Mouse (Mus musculus): ENCODE data around the gene Ctrb1. TPM values are rescaled to one million over a fixed set of nuclear protein-coding genes. Genes with fewer than 3 reads are reported as not detected.

Gene Ctrb1
- total and polyA plus RNA-seq, 3 experiments = not detected

- TF ChIP-seq GATA2 (IDR thresholded peaks at IDR 0.05; ENCODE audit: borderline replicate concordance, low read depth, low read length) (no peak), POLR2AphosphoS5 (IDR thresholded peaks at IDR 0.05; ENCODE audit: insufficient replicate concordance, low read depth, low read length) (no peak), GATA1 (IDR thresholded peaks at IDR 0.05; ENCODE audit: borderline replicate concordance, low read length) (no peak), CTCF (IDR thresholded peaks at IDR 0.05; ENCODE audit: low read depth, low read length) (no peak), TAL1 (conservative IDR thresholded peaks at IDR 0.05; ENCODE audit: low read depth, low read length) (no peak)
- no peak overlapping the region for H3K4me3 ChIP-seq (ENCODE audit: low read depth, low read length)
- no peak for DNase-seq (ENCODE audit: low spot score)
- peaks cover 93% of the 10 kb centered on the region for H3K27me3 ChIP-seq (ENCODE audit: insufficient read depth, low read length)
- no peaks in the 10 kb centered on the region for H3K9me3 ChIP-seq (replicated peaks)
- ATAC-seq (ENCODE audit: extremely low read depth, insufficient number of reproducible peaks, low FRiP score, poor library complexity, severe bottlenecking) = no peak
- H3K36me3 ChIP-seq (replicated peaks) = no peaks in the 10 kb centered on the region
- peaks cover 27% of the 10 kb centered on the region for H3K4me1 ChIP-seq (ENCODE audit: insufficient read depth, low read depth, low read length)
These were observed 38.7 kb upstream of the Ctrb1 start for GRCm38 (mm10) chr8:111729233-111730170.

- DNase-seq (ENCODE audit: low spot score) (no peak), ATAC-seq (ENCODE audit: extremely low read depth, insufficient number of reproducible peaks, low FRiP score, poor library complexity, severe bottlenecking) (no peak)
- Histone ChIP-seq H3K27me3 (ENCODE audit: insufficient read depth, low read length) (peaks cover 91% of the 10 kb centered on the region), H3K36me3 (replicated peaks) (no peaks in the 10 kb centered on the region), H3K9me3 (replicated peaks) (no peaks in the 10 kb centered on the region), H3K4me1 (ENCODE audit: insufficient read depth, low read depth, low read length) (peaks cover 24% of the 10 kb centered on the region), H3K4me3 (ENCODE audit: low read depth, low read length) (no peak overlapping the region)
- TF ChIP-seq GATA1 (IDR thresholded peaks at IDR 0.05; ENCODE audit: borderline replicate concordance, low read length) (no peak), TAL1 (conservative IDR thresholded peaks at IDR 0.05; ENCODE audit: low read depth, low read length) (no peak), POLR2AphosphoS5 (IDR thresholded peaks at IDR 0.05; ENCODE audit: insufficient replicate concordance, low read depth, low read length) (no peak)
These were observed 37.7 kb upstream of the Ctrb1 start for GRCm38 (mm10) chr8:111728481-111728880.

- Histone ChIP-seq H3K36me3 (replicated peaks) (no peaks in the 10 kb centered on the region), H3K4me1 (ENCODE audit: insufficient read depth, low read depth, low read length) (peaks cover 16% of the 10 kb centered on the region), H3K4me3 (ENCODE audit: low read depth, low read length) (no peak overlapping the region), H3K27me3 (ENCODE audit: insufficient read depth, low read length) (peaks cover 82% of the 10 kb centered on the region), H3K9me3 (replicated peaks) (no peaks in the 10 kb centered on the region)
- ATAC-seq (ENCODE audit: extremely low read depth, insufficient number of reproducible peaks, low FRiP score, poor library complexity, severe bottlenecking) (no peak), DNase-seq (ENCODE audit: low spot score) (no peak)
- TF ChIP-seq POLR2AphosphoS5 (IDR thresholded peaks at IDR 0.05; ENCODE audit: insufficient replicate concordance, low read depth, low read length) (no peak), CTCF (IDR thresholded peaks at IDR 0.05; ENCODE audit: low read depth, low read length) (no peak), GATA2 (IDR thresholded peaks at IDR 0.05; ENCODE audit: borderline replicate concordance, low read depth, low read length) (no peak), GATA1 (IDR thresholded peaks at IDR 0.05; ENCODE audit: borderline replicate concordance, low read length) (no peak), TAL1 (conservative IDR thresholded peaks at IDR 0.05; ENCODE audit: low read depth, low read length) (no peak)
These were observed 36.7 kb upstream of the Ctrb1 start for GRCm38 (mm10) chr8:111727553-111727952.

GRCm38 (mm10) chr8:111726102-111726900, 35.5 kb upstream of the Ctrb1 start:
- DNase-seq (ENCODE audit: low spot score) (no peak), ATAC-seq (ENCODE audit: extremely low read depth, insufficient number of reproducible peaks, low FRiP score, poor library complexity, severe bottlenecking) (no peak)
- TF ChIP-seq CTCF (IDR thresholded peaks at IDR 0.05; ENCODE audit: low read depth, low read length) (no peak), TAL1 (conservative IDR thresholded peaks at IDR 0.05; ENCODE audit: low read depth, low read length) (no peak), GATA1 (IDR thresholded peaks at IDR 0.05; ENCODE audit: borderline replicate concordance, low read length) (no peak), GATA2 (IDR thresholded peaks at IDR 0.05; ENCODE audit: borderline replicate concordance, low read depth, low read length) (no peak), POLR2AphosphoS5 (IDR thresholded peaks at IDR 0.05; ENCODE audit: insufficient replicate concordance, low read depth, low read length) (no peak)
- Histone ChIP-seq H3K27me3 (ENCODE audit: insufficient read depth, low read length) (peaks cover 74% of the 10 kb centered on the region), H3K36me3 (replicated peaks) (no peaks in the 10 kb centered on the region), H3K9me3 (replicated peaks) (no peaks in the 10 kb centered on the region), H3K4me3 (ENCODE audit: low read depth, low read length) (no peak overlapping the region), H3K4me1 (ENCODE audit: insufficient read depth, low read depth, low read length) (peaks cover 5% of the 10 kb centered on the region)

GRCm38 (mm10) chr8:111725341-111725740, 34.5 kb upstream of the Ctrb1 start:
- TF ChIP-seq GATA2 (IDR thresholded peaks at IDR 0.05; ENCODE audit: borderline replicate concordance, low read depth, low read length) (no peak), CTCF (IDR thresholded peaks at IDR 0.05; ENCODE audit: low read depth, low read length) (no peak), TAL1 (conservative IDR thresholded peaks at IDR 0.05; ENCODE audit: low read depth, low read length) (no peak), POLR2AphosphoS5 (IDR thresholded peaks at IDR 0.05; ENCODE audit: insufficient replicate concordance, low read depth, low read length) (no peak), GATA1 (IDR thresholded peaks at IDR 0.05; ENCODE audit: borderline replicate concordance, low read length) (no peak)
- Histone ChIP-seq H3K36me3 (replicated peaks) (no peaks in the 10 kb centered on the region), H3K4me3 (ENCODE audit: low read depth, low read length) (no peak overlapping the region), H3K4me1 (ENCODE audit: insufficient read depth, low read depth, low read length) (no peaks in the 10 kb centered on the region; the same call in 1 of the 2 replicates), H3K9me3 (replicated peaks) (no peaks in the 10 kb centered on the region), H3K27me3 (ENCODE audit: insufficient read depth, low read length) (peaks cover 72% of the 10 kb centered on the region)
- no peak for ATAC-seq (ENCODE audit: extremely low read depth, insufficient number of reproducible peaks, low FRiP score, poor library complexity, severe bottlenecking)
- DNase-seq (ENCODE audit: low spot score) = no peak

- ATAC-seq (ENCODE audit: extremely low read depth, insufficient number of reproducible peaks, low FRiP score, poor library complexity, severe bottlenecking) (no peak), DNase-seq (ENCODE audit: low spot score) (no peak)
- TF ChIP-seq GATA1 (IDR thresholded peaks at IDR 0.05; ENCODE audit: borderline replicate concordance, low read length) (no peak), POLR2AphosphoS5 (IDR thresholded peaks at IDR 0.05; ENCODE audit: insufficient replicate concordance, low read depth, low read length) (no peak), TAL1 (conservative IDR thresholded peaks at IDR 0.05; ENCODE audit: low read depth, low read length) (no peak), CTCF (IDR thresholded peaks at IDR 0.05; ENCODE audit: low read depth, low read length) (no peak), GATA2 (IDR thresholded peaks at IDR 0.05; ENCODE audit: borderline replicate concordance, low read depth, low read length) (no peak)
- Histone ChIP-seq H3K36me3 (replicated peaks) (no peaks in the 10 kb centered on the region), H3K4me3 (ENCODE audit: low read depth, low read length) (no peak overlapping the region), H3K4me1 (ENCODE audit: insufficient read depth, low read depth, low read length) (peaks cover 8% of the 10 kb centered on the region; the same call in 1 of the 2 replicates), H3K27me3 (ENCODE audit: insufficient read depth, low read length) (peaks cover 49% of the 10 kb centered on the region), H3K9me3 (replicated peaks) (no peaks in the 10 kb centered on the region)
These were observed 29.3 kb upstream of the Ctrb1 start for GRCm38 (mm10) chr8:111720115-111720544.

All from G1E (cell line).